Mouse (Mus musculus) midbrain, embryonic 15.5 days (tissue): ENCODE results near the gene Stk39. TPM values are rescaled to one million over a fixed set of nuclear protein-coding genes. Genes with fewer than 3 reads are reported as not detected.

Experiments used
- ATAC-seq: fragments of 200-750 bp; cut with Nextera tagmentation; replicated peaks from 2 replicates; pipeline ENCODE4 v1.8.0; 2017; ENCODE audit warnings: moderate TSS enrichment
- H3K27ac ChIP-seq: fragments of 300-500 bp; sonication (generic); 2 replicates; pipeline ENCODE4 v1.5.1; 2015; ENCODE audit warnings: mild to moderate bottlenecking, inconsistent platforms
- H3K27me3 ChIP-seq: fragments of 300-500 bp; sonication (generic); replicated peaks from 2 replicates; pipeline ENCODE4 v1.6.1; 2015; ENCODE audit warnings: inconsistent platforms
- H3K36me3 ChIP-seq: fragments of 300-500 bp; sonication (generic); replicated peaks from 2 replicates; pipeline ENCODE4 v1.6.1; 2015; ENCODE audit warnings: inconsistent platforms
- H3K4me1 ChIP-seq: fragments of 300-500 bp; sonication (generic); 2 replicates; pipeline ENCODE4 v1.6.1; 2015; ENCODE audit warnings: inconsistent platforms
- H3K4me2 ChIP-seq: fragments of 300-500 bp; sonication (generic); 2 replicates; pipeline ENCODE4 v1.6.1; 2015; ENCODE audit warnings: inconsistent platforms, mild to moderate bottlenecking, moderate library complexity
- H3K4me3 ChIP-seq: fragments of 300-500 bp; sonication (generic); 2 replicates; pipeline ENCODE4 v1.5.1; 2015; ENCODE audit warnings: mild to moderate bottlenecking, inconsistent platforms
- H3K9ac ChIP-seq: fragments of 300-500 bp; sonication (generic); 2 replicates; pipeline ENCODE4 v1.6.1; 2015; ENCODE audit warnings: mild to moderate bottlenecking, inconsistent platforms
- H3K9me3 ChIP-seq: fragments of 300-500 bp; sonication (generic); 2 replicates; pipeline ENCODE4 v1.6.1; 2016; ENCODE audit warnings: inconsistent platforms
- WGBS: fragments of 180-500 bp; shearing (Covaris S2); methylation state at CpG from one replicate; pipeline ENCODE4 v1.1.7; 2015; ENCODE audit warnings: mixed read lengths; 5-methylcytosine and 5-hydroxymethylcytosine counted together
- polyA plus RNA-seq: library from polyadenylated mRNA; unstranded; fragments of >200 nt; fragmentation: Nextera tagmentation; extraction: Ambion mirVana; gene quantifications from 2 replicates; pipeline ENCODE4 v1.2.1, GENCODE M21; 2015

Stk39 gene
- polyA plus RNA-seq, 1 experiment from 2014 or later, result 22.7 TPM

DNA sequence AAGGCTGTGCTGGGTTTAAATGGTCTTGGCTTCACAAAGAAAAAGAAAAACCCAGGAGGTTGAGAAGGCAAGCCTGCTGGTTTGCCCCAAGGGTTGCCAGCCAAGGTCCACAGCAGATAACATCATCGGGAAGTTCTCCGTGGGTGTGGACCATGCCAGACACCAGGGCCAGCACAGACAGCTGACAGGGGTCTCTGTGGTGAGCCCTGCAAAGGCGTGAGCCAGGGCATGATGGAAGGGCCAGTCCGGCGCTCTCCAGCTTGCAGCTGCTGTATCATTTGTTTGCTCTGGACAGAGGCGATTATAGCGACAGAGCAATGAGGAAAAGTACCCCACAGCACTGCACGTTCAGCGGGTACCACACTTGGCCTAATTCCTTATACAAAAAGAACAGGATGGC lies 126.8 kb downstream of the Stk39 start:
- no peak for ATAC-seq

GRCm38 (mm10) chr2:68343751-68344150 lies 128.3 kb downstream of the Stk39 start:
- ATAC-seq, result no peak
- H3K36me3 ChIP-seq, result no peaks in the 10 kb centered on the region; the same call in 1 of the 2 replicates
- H3K9ac ChIP-seq, result no peak overlapping the region
- no peak overlapping the region for H3K4me2 ChIP-seq
- 94% methylated on average over 4 of the region's 4 CpGs for WGBS
- peaks cover 11% of the 10 kb centered on the region; the same call in 1 of the 2 replicates for H3K4me1 ChIP-seq
- H3K9me3 ChIP-seq, result no peaks in the 10 kb centered on the region
- no peaks in the 10 kb centered on the region for H3K27me3 ChIP-seq
- no peak overlapping the region for H3K27ac ChIP-seq
- no peak overlapping the region for H3K4me3 ChIP-seq

More for the DNA sequence above, 126.8 kb downstream of the Stk39 start:
- no peak overlapping the region for H3K4me2 ChIP-seq
- no peak overlapping the region for H3K4me3 ChIP-seq
- peaks cover 18% of the 10 kb centered on the region for H3K4me1 ChIP-seq
- no peaks in the 10 kb centered on the region for H3K27me3 ChIP-seq
- H3K36me3 ChIP-seq, result no peaks in the 10 kb centered on the region; the same call in 1 of the 2 replicates
- no peaks in the 10 kb centered on the region for H3K9me3 ChIP-seq
- WGBS, result 83% methylated on average over 9 of the region's 9 CpGs
- no peak overlapping the region for H3K9ac ChIP-seq
- H3K27ac ChIP-seq, result no peak overlapping the region

GRCm38 (mm10) chr2:68342122-68342646 lies 129.9 kb downstream of the Stk39 start:
- no peaks in the 10 kb centered on the region for H3K27me3 ChIP-seq
- H3K36me3 ChIP-seq, result no peaks in the 10 kb centered on the region; the same call in 1 of the 2 replicates
- H3K9me3 ChIP-seq, result no peaks in the 10 kb centered on the region
- H3K9ac ChIP-seq, result no peak overlapping the region
- peaks cover 6% of the 10 kb centered on the region; the same call in 1 of the 2 replicates for H3K4me1 ChIP-seq
- H3K4me3 ChIP-seq, result no peak overlapping the region
- no peak for ATAC-seq
- H3K27ac ChIP-seq, result no peak overlapping the region
- no peak overlapping the region for H3K4me2 ChIP-seq
- WGBS, result 93% methylated on average over 7 of the region's 7 CpGs

GRCm38 (mm10) chr2:68336913-68337312 lies 135.2 kb downstream of the Stk39 start:
- Histone ChIP-seq H3K36me3 (no peaks in the 10 kb centered on the region), H3K27me3 (no peaks in the 10 kb centered on the region), H3K9ac (no peak overlapping the region), H3K9me3 (no peaks in the 10 kb centered on the region), H3K4me1 (no peaks in the 10 kb centered on the region), H3K4me3 (no peak overlapping the region), H3K4me2 (no peak overlapping the region), H3K27ac (no peak overlapping the region)
- WGBS, result 94% methylated on average over 6 of the region's 6 CpGs
- ATAC-seq, result no peak

GRCm38 (mm10) chr2:68334945-68335344 lies 137.1 kb downstream of the Stk39 start:
- Histone ChIP-seq H3K36me3 (no peaks in the 10 kb centered on the region), H3K4me3 (no peak overlapping the region), H3K4me2 (no peak overlapping the region), H3K9ac (no peak overlapping the region), H3K4me1 (no peaks in the 10 kb centered on the region), H3K27me3 (no peaks in the 10 kb centered on the region), H3K27ac (no peak overlapping the region), H3K9me3 (no peaks in the 10 kb centered on the region)
- no peak for ATAC-seq
- 37% methylated on average over 5 of the region's 5 CpGs for WGBS

- no peak overlapping the region for H3K4me2 ChIP-seq
- no peaks in the 10 kb centered on the region for H3K9me3 ChIP-seq
- no peak for ATAC-seq
- H3K4me1 ChIP-seq, result peaks cover 14% of the 10 kb centered on the region
- no peaks in the 10 kb centered on the region for H3K27me3 ChIP-seq
- H3K9ac ChIP-seq, result no peak overlapping the region
- H3K4me3 ChIP-seq, result no peak overlapping the region
- no peak overlapping the region for H3K27ac ChIP-seq
- H3K36me3 ChIP-seq, result no peaks in the 10 kb centered on the region
- 75% methylated on average over 5 of the region's 5 CpGs for WGBS
Measured at GRCm38 (mm10) chr2:68325306-68325705, 146.8 kb downstream of the Stk39 start.

DNA sequence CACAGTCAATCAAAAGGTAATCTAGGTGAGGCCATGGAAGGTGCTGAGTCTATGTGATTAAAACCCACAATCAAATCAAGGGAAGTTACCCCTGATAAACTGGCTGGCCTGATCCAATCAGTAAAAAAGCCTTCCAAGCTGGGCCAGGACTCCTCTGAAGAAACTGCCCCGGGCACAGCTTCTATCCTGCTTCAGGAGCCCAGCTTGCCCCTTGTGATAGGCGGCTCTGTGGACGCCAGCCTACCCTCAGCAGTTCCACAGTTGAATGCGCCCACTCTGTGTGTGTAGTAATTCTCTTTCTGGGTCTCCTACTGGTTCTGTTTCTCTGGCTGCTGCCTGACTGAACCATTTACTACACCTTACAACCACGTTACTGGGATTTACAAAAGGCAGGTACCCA lies 150.8 kb downstream of the Stk39 start:
- Histone ChIP-seq H3K27ac (peak overlapping the region; percentile 57), H3K4me3 (no peak overlapping the region), H3K36me3 (no peaks in the 10 kb centered on the region), H3K9me3 (no peaks in the 10 kb centered on the region), H3K4me2 (peak overlapping the region; percentile 25; the same call in 1 of the 2 replicates), H3K4me1 (peaks cover 18% of the 10 kb centered on the region), H3K9ac (no peak overlapping the region), H3K27me3 (no peaks in the 10 kb centered on the region)
- 71% methylated on average over 5 of the region's 5 CpGs for WGBS
- ATAC-seq, result peak; percentile 45; the same call in 1 of the 2 replicates

DNA sequence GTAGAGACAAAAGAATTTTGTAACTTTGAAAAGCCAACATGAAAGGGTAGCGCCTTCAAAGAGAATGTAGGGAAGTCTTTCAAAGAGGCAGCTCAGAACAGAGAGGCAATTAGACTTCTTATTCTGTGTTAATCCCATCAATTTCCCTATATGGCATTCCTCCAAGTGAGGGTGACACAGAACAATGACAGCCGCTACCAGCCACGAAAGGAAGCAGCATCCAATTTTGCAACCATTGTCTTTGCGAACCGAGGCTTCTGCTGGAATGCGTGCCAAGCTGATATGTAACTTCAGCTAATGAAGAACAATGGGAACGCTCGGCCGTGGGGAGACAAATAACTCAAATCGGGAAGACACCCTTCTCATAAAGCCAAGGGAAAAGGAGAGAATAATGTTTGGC lies 151.4 kb downstream of the Stk39 start:
- peak; percentile 67 for ATAC-seq
- Histone ChIP-seq H3K9me3 (no peaks in the 10 kb centered on the region), H3K27me3 (no peaks in the 10 kb centered on the region), H3K4me1 (peaks cover 18% of the 10 kb centered on the region), H3K27ac (peak overlapping the region; percentile 57), H3K36me3 (no peaks in the 10 kb centered on the region), H3K4me2 (peak overlapping the region; percentile 25), H3K9ac (no peak overlapping the region), H3K4me3 (no peak overlapping the region)
- WGBS, result 16% methylated on average over 10 of the region's 10 CpGs

- Histone ChIP-seq H3K9me3 (no peaks in the 10 kb centered on the region), H3K27ac (no peak overlapping the region), H3K27me3 (no peaks in the 10 kb centered on the region), H3K4me1 (peaks cover 24% of the 10 kb centered on the region), H3K4me3 (no peak overlapping the region), H3K9ac (no peak overlapping the region), H3K4me2 (no peak overlapping the region), H3K36me3 (no peaks in the 10 kb centered on the region)
- ATAC-seq, result no peak
- WGBS, result 62% methylated on average over 5 of the region's 5 CpGs
Measured at GRCm38 (mm10) chr2:68318452-68318851, 153.6 kb downstream of the Stk39 start.

DNA sequence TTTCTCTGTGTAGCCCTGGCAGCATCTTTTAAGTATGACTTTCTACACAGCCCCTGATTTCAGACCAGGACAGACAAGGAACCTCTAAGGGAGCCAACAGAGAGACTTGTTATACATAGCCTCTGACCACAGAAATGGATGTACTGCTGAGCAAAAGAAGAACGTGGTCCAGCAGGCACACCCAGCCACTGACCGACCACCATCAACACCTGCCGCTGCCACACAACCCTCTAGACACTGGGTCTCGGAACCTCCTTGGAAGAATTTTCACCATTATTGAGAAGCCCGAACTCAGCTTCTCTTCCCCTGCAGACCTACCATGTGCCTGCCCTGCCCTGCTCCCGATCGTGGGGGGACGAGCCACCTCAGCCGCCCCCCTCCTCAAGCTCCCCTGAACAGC lies 154.2 kb downstream of the Stk39 start:
- no peak for ATAC-seq
- no peaks in the 10 kb centered on the region for H3K27me3 ChIP-seq
- no peak overlapping the region for H3K4me3 ChIP-seq
- no peak overlapping the region for H3K27ac ChIP-seq
- H3K36me3 ChIP-seq, result no peaks in the 10 kb centered on the region
- H3K4me2 ChIP-seq, result no peak overlapping the region
- 88% methylated on average over 9 of the region's 9 CpGs for WGBS
- H3K4me1 ChIP-seq, result peaks cover 24% of the 10 kb centered on the region
- H3K9me3 ChIP-seq, result no peaks in the 10 kb centered on the region
- no peak overlapping the region for H3K9ac ChIP-seq

DNA sequence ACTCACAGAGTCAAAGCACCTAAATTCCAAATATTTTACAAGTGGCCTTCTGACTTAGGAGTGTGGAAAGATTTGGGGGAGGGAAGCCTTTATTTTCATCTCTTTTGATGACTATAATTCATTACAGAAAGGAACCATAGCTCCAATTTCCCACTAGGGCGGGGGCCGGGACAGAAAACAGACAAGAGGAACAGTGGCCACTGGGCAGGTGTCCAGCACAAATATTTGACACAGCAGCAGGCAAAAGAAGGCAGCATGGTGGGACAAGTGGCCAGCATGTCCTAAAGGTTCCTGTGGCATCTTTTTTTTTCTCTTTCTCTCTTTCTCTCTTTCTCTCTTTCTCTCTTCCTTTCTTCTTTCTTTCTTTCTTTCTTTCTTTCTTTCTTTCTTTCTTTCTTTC lies 154.6 kb downstream of the Stk39 start:
- Histone ChIP-seq H3K4me3 (no peak overlapping the region), H3K4me1 (peaks cover 24% of the 10 kb centered on the region), H3K9ac (no peak overlapping the region), H3K27me3 (no peaks in the 10 kb centered on the region), H3K27ac (no peak overlapping the region), H3K4me2 (no peak overlapping the region), H3K9me3 (no peaks in the 10 kb centered on the region), H3K36me3 (no peaks in the 10 kb centered on the region)
- 69% methylated on average over 2 of the region's 2 CpGs for WGBS
- no peak for ATAC-seq

DNA sequence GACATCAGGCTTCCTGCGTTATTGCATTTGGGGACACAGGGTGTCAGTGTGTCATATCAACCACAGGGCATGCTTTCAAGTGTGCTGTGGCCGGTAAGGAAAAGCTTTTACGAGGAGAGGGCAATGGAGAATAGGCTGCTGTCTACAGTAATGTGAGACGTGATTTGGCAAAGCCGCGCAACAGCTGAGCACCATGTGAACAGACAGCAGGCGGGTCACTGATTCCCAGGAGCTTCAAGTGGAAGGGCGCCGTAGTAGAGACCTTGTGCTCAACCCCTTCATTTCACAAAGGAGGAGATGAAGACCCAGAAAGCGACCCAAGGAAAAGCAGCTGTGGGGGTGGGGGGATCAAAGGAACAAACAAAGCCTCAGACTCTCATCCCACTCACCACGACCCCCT lies 156.8 kb downstream of the Stk39 start:
- Histone ChIP-seq H3K4me3 (no peak overlapping the region), H3K4me2 (no peak overlapping the region), H3K36me3 (no peaks in the 10 kb centered on the region), H3K9ac (no peak overlapping the region), H3K9me3 (no peaks in the 10 kb centered on the region), H3K4me1 (peaks cover 10% of the 10 kb centered on the region), H3K27ac (no peak overlapping the region), H3K27me3 (no peaks in the 10 kb centered on the region)
- 65% methylated on average over 11 of the region's 11 CpGs for WGBS
- ATAC-seq, result no peak; the same call in 1 of the 2 replicates

- Histone ChIP-seq H3K9ac (no peak overlapping the region), H3K9me3 (no peaks in the 10 kb centered on the region), H3K27ac (no peak overlapping the region), H3K4me1 (0 out of 2 replicates have a peak, but pooled peaks cover 1% of the 10 kb centered on the region), H3K4me3 (no peak overlapping the region), H3K27me3 (no peaks in the 10 kb centered on the region), H3K36me3 (0 out of 2 replicates have a peak, but pooled peaks cover 5% of the 10 kb centered on the region), H3K4me2 (no peak overlapping the region)
- no peak for ATAC-seq
- WGBS, result 94% methylated on average over 3 of the region's 3 CpGs
Measured at GRCm38 (mm10) chr2:68310121-68310520, 161.9 kb downstream of the Stk39 start.
